Mouse (Mus musculus) hindbrain, embryonic 12.5 days (tissue): Measurements from ENCODE around the gene Zfp648. TPM values are rescaled to one million over a fixed set of nuclear protein-coding genes. Genes with fewer than 3 reads are reported as not detected.

ENCODE experiments used
- ATAC-seq: fragments of 200-750 bp; cut with Nextera tagmentation; 2 replicates; pipeline ENCODE4 v1.8.0; 2017; ENCODE audit warnings: moderate TSS enrichment; ENCODE audit not compliant: low FRiP score
- H3K27ac ChIP-seq: fragments of 300-500 bp; sonication (generic); 2 replicates; pipeline ENCODE4 v1.5.1; 2016; ENCODE audit warnings: mild to moderate bottlenecking
- H3K27me3 ChIP-seq: fragments of 300-500 bp; sonication (generic); 2 replicates; pipeline ENCODE4 v1.6.1; 2016; ENCODE audit warnings: mild to moderate bottlenecking
- H3K36me3 ChIP-seq: fragments of 300-500 bp; sonication (generic); 2 replicates; pipeline ENCODE4 v1.6.1; 2016; ENCODE audit warnings: mild to moderate bottlenecking
- H3K4me1 ChIP-seq: fragments of 300-500 bp; sonication (generic); 2 replicates; pipeline ENCODE4 v1.6.1; 2016
- H3K4me2 ChIP-seq: fragments of 300-500 bp; sonication (generic); replicated peaks from 2 replicates; pipeline ENCODE4 v1.6.1; 2016; ENCODE audit warnings: mild to moderate bottlenecking
- H3K4me3 ChIP-seq: fragments of 300-500 bp; sonication (generic); 2 replicates; pipeline ENCODE4 v1.5.1; 2016; ENCODE audit warnings: mild to moderate bottlenecking
- H3K9ac ChIP-seq: fragments of 300-500 bp; sonication (generic); 2 replicates; pipeline ENCODE4 v1.6.1; 2016; ENCODE audit warnings: mild to moderate bottlenecking, moderate library complexity
- H3K9me3 ChIP-seq: fragments of 300-500 bp; sonication (generic); replicated peaks from 2 replicates; pipeline ENCODE4 v1.6.1; 2016; ENCODE audit warnings: mild to moderate bottlenecking
- WGBS: fragments of 180-500 bp; shearing (Covaris S2); methylation state at CpG from one replicate; pipeline ENCODE4 v1.1.7; 2016; 5-methylcytosine and 5-hydroxymethylcytosine counted together
- polyA plus RNA-seq: library from polyadenylated mRNA; unstranded; fragments of >200 nt; fragmentation: Nextera tagmentation; extraction: Ambion mirVana; gene quantifications from 2 replicates; pipeline ENCODE4 v1.2.1, GENCODE M21; 2016

The Zfp648 gene
- polyA plus RNA-seq, 1 experiment from 2014 or later = 1.1 TPM

GRCm38 (mm10) chr1:154183077-154183751 lies 17.8 kb upstream of the Zfp648 start:
- 86% methylated on average over 7 of the region's 7 CpGs for WGBS

GRCm38 (mm10) chr1:154188229-154188628 lies 12.8 kb upstream of the Zfp648 start:
- H3K27ac ChIP-seq = no peak overlapping the region
- ATAC-seq = no peak
- no peak overlapping the region for H3K9ac ChIP-seq
- H3K4me1 ChIP-seq = no peaks in the 10 kb centered on the region
- H3K9me3 ChIP-seq = no peaks in the 10 kb centered on the region; the same call in 1 of the 2 replicates
- H3K36me3 ChIP-seq = no peaks in the 10 kb centered on the region
- no peak overlapping the region for H3K4me2 ChIP-seq
- H3K27me3 ChIP-seq = no peaks in the 10 kb centered on the region
- WGBS = 84% methylated on average over 4 of the region's 4 CpGs
- H3K4me3 ChIP-seq = no peak overlapping the region

More at GRCm38 (mm10) chr1:154183077-154183751, 17.8 kb upstream of the Zfp648 start:
- H3K27ac ChIP-seq = no peak overlapping the region
- no peak overlapping the region for H3K4me2 ChIP-seq
- no peak for ATAC-seq
- no peak overlapping the region for H3K4me3 ChIP-seq
- H3K9ac ChIP-seq = no peak overlapping the region
- no peaks in the 10 kb centered on the region for H3K4me1 ChIP-seq
- no peaks in the 10 kb centered on the region for H3K27me3 ChIP-seq
- H3K36me3 ChIP-seq = no peaks in the 10 kb centered on the region
- no peaks in the 10 kb centered on the region; the same call in 1 of the 2 replicates for H3K9me3 ChIP-seq

- no peak overlapping the region for H3K4me3 ChIP-seq
- 45% methylated on average over 4 of the region's 4 CpGs for WGBS
- H3K9ac ChIP-seq = no peak overlapping the region
- no peaks in the 10 kb centered on the region for H3K4me1 ChIP-seq
- H3K4me2 ChIP-seq = no peak overlapping the region
- H3K36me3 ChIP-seq = no peaks in the 10 kb centered on the region
- H3K9me3 ChIP-seq = no peaks in the 10 kb centered on the region; the same call in 1 of the 2 replicates
- ATAC-seq = no peak
- no peak overlapping the region for H3K27ac ChIP-seq
- no peaks in the 10 kb centered on the region for H3K27me3 ChIP-seq
These were observed 12.4 kb upstream of the Zfp648 start for GRCm38 (mm10) chr1:154188631-154189030.

GRCm38 (mm10) chr1:154189842-154190530 lies 11.0 kb upstream of the Zfp648 start:
- H3K4me2 ChIP-seq = no peak overlapping the region
- H3K4me3 ChIP-seq = no peak overlapping the region
- no peak overlapping the region for H3K9ac ChIP-seq
- no peak overlapping the region for H3K27ac ChIP-seq
- 54% methylated on average over 14 of the region's 18 CpGs for WGBS
- no peak for ATAC-seq
- H3K36me3 ChIP-seq = no peaks in the 10 kb centered on the region
- no peaks in the 10 kb centered on the region for H3K4me1 ChIP-seq
- H3K27me3 ChIP-seq = no peaks in the 10 kb centered on the region
- H3K9me3 ChIP-seq = no peaks in the 10 kb centered on the region

- Histone ChIP-seq H3K4me2 (no peak overlapping the region), H3K27ac (no peak overlapping the region), H3K4me3 (no peak overlapping the region), H3K27me3 (peaks cover 15% of the 10 kb centered on the region), H3K9ac (no peak overlapping the region), H3K9me3 (no peaks in the 10 kb centered on the region), H3K4me1 (no peaks in the 10 kb centered on the region), H3K36me3 (no peaks in the 10 kb centered on the region)
- no peak for ATAC-seq
- 90% methylated on average over 10 of the region's 10 CpGs for WGBS
These were observed 2.1 kb upstream of the Zfp648 start for GRCm38 (mm10) chr1:154198896-154199295.

GRCm38 (mm10) chr1:154202580-154202979 lies 1.6 kb downstream of the Zfp648 start:
- H3K27ac ChIP-seq = no peak overlapping the region
- no peak overlapping the region for H3K9ac ChIP-seq
- 47% methylated on average over 8 of the region's 8 CpGs for WGBS
- H3K36me3 ChIP-seq = no peaks in the 10 kb centered on the region
- no peak overlapping the region for H3K4me2 ChIP-seq
- H3K4me1 ChIP-seq = peaks cover 11% of the 10 kb centered on the region
- H3K27me3 ChIP-seq = peaks cover 42% of the 10 kb centered on the region
- no peak overlapping the region for H3K4me3 ChIP-seq
- H3K9me3 ChIP-seq = no peaks in the 10 kb centered on the region
- 0 out of 2 replicates have a peak, but pooled peaks have one; percentile 22 for ATAC-seq

GRCm38 (mm10) chr1:154203386-154203785 lies 2.4 kb downstream of the Zfp648 start:
- H3K9me3 ChIP-seq = no peaks in the 10 kb centered on the region
- WGBS = 90% methylated on average over 5 of the region's 5 CpGs
- H3K9ac ChIP-seq = no peak overlapping the region
- H3K4me3 ChIP-seq = no peak overlapping the region
- no peaks in the 10 kb centered on the region for H3K36me3 ChIP-seq
- H3K4me2 ChIP-seq = no peak overlapping the region
- peaks cover 11% of the 10 kb centered on the region for H3K4me1 ChIP-seq
- peaks cover 42% of the 10 kb centered on the region for H3K27me3 ChIP-seq
- no peak overlapping the region for H3K27ac ChIP-seq
- ATAC-seq = no peak

GRCm38 (mm10) chr1:154204652-154205573 lies 3.9 kb downstream of the Zfp648 start:
- 0 out of 2 replicates have a peak, but pooled peaks have one; percentile 19 for ATAC-seq

GRCm38 (mm10) chr1:154219991-154220390 lies 19.0 kb downstream of the Zfp648 start:
- no peaks in the 10 kb centered on the region for H3K27me3 ChIP-seq
- ATAC-seq = no peak
- no peaks in the 10 kb centered on the region for H3K9me3 ChIP-seq
- no peak overlapping the region for H3K9ac ChIP-seq
- H3K4me2 ChIP-seq = no peak overlapping the region
- whole genome bisulfite sequencing = 91% methylated on average over 2 of the region's 2 CpGs
- H3K4me3 ChIP-seq = no peak overlapping the region
- H3K27ac ChIP-seq = no peak overlapping the region
- no peaks in the 10 kb centered on the region for H3K4me1 ChIP-seq
- H3K36me3 ChIP-seq = no peaks in the 10 kb centered on the region

More at GRCm38 (mm10) chr1:154204652-154205573, 3.9 kb downstream of the Zfp648 start:
- no peak overlapping the region for H3K27ac ChIP-seq
- peak overlapping the region; percentile 33 for H3K4me3 ChIP-seq
- H3K4me2 ChIP-seq = peak overlapping the region; percentile 71
- H3K36me3 ChIP-seq = no peaks in the 10 kb centered on the region
- H3K27me3 ChIP-seq = peaks cover 42% of the 10 kb centered on the region
- peak overlapping the region; percentile 1; the same call in 1 of the 2 replicates for H3K9ac ChIP-seq
- H3K4me1 ChIP-seq = peaks cover 11% of the 10 kb centered on the region
- no peaks in the 10 kb centered on the region for H3K9me3 ChIP-seq
- WGBS = 9% methylated on average over 66 of the region's 66 CpGs

GRCm38 (mm10) chr1:154220566-154220965 lies 19.6 kb downstream of the Zfp648 start:
- H3K4me3 ChIP-seq = no peak overlapping the region
- H3K36me3 ChIP-seq = no peaks in the 10 kb centered on the region
- H3K4me2 ChIP-seq = no peak overlapping the region
- 92% methylated on average over 3 of the region's 3 CpGs for WGBS
- no peaks in the 10 kb centered on the region for H3K27me3 ChIP-seq
- H3K9ac ChIP-seq = no peak overlapping the region
- no peak overlapping the region for H3K27ac ChIP-seq
- no peaks in the 10 kb centered on the region for H3K9me3 ChIP-seq
- H3K4me1 ChIP-seq = no peaks in the 10 kb centered on the region
- ATAC-seq = no peak

- Histone ChIP-seq H3K4me1 (no peaks in the 10 kb centered on the region), H3K36me3 (no peaks in the 10 kb centered on the region), H3K27me3 (no peaks in the 10 kb centered on the region), H3K9me3 (no peaks in the 10 kb centered on the region), H3K27ac (no peak overlapping the region), H3K4me3 (no peak overlapping the region), H3K4me2 (no peak overlapping the region), H3K9ac (no peak overlapping the region)
- ATAC-seq = peak; percentile 46; the same call in 1 of the 2 replicates
- WGBS = 26% methylated on average over 1 of the region's 1 CpGs
These were observed 22.8 kb downstream of the Zfp648 start for GRCm38 (mm10) chr1:154223807-154224207.

- ATAC-seq = no peak
- Histone ChIP-seq H3K9me3 (no peaks in the 10 kb centered on the region), H3K4me2 (no peak overlapping the region), H3K4me3 (no peak overlapping the region), H3K9ac (no peak overlapping the region), H3K27ac (no peak overlapping the region), H3K4me1 (no peaks in the 10 kb centered on the region), H3K27me3 (no peaks in the 10 kb centered on the region), H3K36me3 (no peaks in the 10 kb centered on the region)
- WGBS = 79% methylated on average over 4 of the region's 4 CpGs
These were observed 31.6 kb downstream of the Zfp648 start for GRCm38 (mm10) chr1:154232594-154232993.
